Mouse (Mus musculus): ENCODE results near the gene Ext2.

Gene Ext2

DNA sequence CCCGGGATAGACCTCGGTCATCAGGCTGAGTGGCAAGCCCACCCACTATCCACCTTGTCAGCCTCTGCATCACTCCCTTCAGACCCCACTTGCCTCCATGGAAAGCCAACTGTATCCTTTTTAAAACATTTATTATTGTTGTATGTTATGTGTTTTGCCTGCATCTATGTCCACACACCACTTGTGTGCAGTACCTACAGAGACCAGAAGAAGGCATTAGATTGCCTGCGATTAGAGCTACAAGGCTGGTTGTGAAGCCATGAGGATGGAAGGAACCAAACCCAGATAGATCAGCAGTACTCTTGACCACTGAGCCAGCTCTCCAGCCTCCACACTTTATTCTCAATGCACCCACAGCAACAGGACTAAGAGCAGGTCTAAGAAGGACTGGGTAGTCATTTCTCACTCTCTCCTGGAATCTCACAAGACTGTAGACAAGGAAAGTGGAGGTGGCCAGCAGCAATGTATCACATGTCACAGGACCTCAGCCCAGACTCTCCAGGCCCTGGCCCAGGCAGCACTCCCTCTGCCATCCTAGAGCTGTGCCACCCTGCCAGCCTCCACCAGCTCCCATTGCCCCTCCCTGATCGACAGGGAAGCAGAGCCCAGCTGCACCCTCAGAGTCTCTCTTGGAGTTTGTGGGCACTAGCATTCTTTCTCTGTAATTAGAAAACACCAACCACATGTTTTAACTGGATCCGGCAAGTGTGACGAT is 15.7 kb downstream of the Ext2 start:
- no peak for DNase-seq (ENCODE audit: low read depth, low spot score)

DNA sequence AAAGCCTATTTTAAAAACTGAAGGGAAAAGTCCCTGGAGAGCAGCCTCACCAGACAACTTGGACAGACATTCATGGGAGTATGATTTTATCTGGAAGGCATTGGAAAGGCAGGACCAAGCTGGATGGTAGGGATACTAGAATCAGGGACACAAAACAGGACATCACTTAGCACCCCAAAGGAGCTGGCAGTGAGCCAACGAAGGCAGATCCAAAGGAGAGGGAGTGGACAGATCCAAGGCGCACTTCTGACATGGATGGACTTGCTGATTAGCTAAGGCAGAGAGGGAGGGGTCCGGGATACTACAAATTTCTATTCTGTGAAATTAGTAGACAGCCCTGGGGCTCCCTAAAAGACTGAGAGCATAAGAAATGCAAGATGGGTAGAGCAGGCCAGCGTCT is 16.8 kb downstream of the Ext2 start:
- DNase-seq (ENCODE audit: low read depth, low spot score), result no peak

DNA sequence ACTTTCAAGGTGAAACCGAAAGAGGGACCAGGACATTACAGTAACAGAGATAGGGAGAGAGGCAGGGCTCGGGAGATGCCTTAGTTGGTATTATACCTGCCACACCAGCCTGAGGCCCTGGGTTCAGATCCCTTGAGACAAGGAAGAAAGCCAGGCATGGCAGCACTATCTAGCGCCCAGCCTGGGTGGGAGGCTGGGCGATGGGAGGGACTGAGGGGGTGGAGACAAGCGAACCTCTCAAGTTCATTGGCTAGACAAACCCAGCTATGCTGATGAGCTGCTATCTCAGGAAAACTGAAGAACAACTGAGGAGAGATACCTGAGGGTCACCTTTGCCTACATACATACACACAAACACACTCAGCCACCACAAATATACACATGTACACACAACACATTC is 17.3 kb downstream of the Ext2 start:
- no peak for DNase-seq (ENCODE audit: low read depth, low spot score)

DNA sequence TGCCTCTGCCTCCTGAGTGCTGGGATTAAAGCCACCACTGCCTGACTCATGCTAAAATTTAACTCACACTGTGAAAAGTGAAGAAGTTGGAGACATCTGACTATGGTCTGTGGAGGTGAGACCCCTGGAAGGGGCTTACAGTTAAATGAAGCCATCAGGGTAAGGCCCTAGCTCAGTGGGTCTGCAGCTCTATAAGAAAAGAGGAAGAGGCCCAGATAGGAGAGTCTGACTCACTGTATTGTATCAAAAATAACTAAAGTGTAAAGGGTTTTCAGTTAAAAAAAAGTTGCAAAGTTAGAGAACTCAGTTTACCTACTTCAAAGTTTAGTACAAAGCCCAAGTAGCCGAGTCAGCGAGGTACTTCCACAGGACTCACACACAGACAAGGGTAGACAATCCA is 19.4 kb downstream of the Ext2 start:
- no peak for DNase-seq (ENCODE audit: low read depth, low spot score)

DNA sequence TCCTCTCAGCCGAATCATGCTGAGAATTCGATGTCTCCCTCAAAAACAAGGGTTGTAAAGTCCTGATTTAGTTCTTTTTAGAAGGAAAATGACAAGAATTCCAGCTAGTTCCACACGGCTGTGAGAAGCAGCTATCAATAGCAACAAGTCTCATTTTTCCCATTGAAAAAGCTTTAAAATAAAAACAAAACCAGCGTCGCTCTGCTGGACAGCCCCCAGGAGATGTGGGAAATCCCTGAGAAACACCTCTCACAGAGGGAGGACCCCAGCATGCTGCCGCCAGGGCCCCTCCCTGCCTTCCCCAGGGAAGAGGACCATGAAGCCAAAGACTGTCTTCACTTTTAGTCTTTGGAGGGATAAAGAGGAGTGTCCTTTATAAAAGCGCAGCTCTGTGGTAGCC is 21.3 kb downstream of the Ext2 start:
- no peak for DNase-seq (ENCODE audit: low read depth, low spot score)

DNA sequence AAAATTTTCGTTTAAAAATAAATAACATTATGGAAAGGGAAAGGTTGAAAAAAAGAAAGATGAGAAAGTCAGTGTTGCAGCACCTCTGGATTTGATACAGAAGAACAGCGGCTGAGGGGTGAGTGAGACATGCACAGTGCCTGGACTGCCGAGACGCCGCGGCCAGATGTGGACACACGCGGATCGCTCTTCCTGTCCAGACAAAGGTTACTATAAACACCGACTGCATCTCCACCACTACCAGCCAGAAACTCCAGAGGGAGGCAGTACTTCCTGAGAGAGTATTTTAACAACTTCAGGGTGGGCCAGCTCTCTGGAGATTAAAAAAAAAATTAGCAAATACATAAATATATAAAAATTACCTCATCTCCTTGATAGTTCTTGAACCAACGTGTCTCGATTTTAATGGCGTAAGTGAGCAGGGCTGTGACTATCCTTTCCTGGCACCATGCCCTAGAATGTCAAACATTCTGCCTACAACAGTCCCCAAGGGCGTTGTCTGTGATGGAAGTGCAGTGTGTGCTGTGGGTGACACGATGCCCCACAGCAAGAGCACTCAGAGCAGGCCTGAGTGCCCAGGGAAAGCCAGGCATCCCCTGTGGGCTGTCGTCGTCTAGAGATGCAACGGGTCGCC is 25.1 kb downstream of the Ext2 start:
- no peak for DNase-seq (ENCODE audit: low read depth, low spot score)

DNA sequence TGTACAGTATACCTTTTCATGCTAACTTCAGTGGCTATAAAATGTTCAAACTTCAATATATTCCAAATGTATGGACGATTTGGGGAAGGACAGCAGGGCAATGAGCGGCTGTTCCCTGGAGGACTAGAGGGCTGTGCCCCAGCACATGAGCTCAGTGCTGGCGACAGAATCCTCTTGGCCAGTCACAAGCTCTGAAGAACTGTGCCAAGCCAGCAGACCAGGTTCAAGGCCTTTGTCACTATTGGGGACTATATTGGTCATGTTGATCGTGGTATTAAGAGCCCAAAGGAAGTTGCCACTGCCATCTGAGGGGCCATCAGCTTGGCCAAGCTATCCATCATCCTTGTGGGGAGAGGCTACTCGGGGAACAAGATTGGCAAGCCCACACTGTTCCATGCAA is 28.0 kb downstream of the Ext2 start:
- no peak for DNase-seq (ENCODE audit: low read depth, low spot score)

DNA sequence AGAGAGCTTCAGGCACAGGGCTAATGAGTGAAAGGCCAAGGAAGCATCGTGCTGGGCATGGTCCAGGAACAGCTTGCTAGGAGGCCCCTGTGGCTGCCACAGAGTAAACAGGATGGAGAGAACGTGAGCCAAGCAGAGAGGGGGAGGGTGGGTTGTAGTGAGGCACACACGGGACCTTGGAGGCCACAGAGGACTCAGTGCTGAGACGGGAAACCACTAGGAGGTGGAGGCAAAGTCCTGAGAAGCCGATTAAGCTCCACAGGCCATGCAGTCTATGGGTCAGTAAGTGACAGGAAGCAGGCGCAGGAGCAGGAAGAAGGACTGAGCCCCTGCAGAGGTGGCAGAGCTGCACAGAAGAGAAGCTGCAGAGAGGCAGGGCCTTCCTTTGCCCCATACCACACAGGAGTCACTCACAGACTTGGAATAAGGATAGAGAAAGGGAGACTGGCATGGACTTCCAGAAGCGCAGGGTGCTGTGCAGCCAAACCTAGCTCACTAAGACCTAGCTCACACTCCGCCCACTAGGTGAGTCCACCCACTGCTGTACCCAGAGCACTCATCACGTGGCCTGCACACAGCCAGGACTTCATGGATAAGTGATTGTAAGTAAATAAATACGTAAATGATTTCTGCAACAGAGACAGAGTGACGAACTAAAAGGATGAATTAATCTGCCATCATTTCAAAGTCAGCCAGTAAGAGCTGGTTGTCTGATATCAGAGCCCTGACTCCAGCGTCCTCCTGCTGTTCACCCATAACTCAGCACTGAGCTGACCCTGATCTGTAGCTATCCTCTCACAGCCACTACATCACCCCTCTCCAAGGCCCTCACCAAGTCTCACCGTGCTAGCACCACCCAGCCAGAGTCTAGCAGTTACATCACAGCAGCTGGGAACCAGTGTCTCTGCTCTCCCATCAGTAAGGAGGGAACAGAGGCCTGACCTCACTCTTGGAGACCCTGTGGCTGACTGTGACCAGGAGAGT is 30.6 kb downstream of the Ext2 start:
- no peak for DNase-seq (ENCODE audit: low read depth, low spot score)

DNA sequence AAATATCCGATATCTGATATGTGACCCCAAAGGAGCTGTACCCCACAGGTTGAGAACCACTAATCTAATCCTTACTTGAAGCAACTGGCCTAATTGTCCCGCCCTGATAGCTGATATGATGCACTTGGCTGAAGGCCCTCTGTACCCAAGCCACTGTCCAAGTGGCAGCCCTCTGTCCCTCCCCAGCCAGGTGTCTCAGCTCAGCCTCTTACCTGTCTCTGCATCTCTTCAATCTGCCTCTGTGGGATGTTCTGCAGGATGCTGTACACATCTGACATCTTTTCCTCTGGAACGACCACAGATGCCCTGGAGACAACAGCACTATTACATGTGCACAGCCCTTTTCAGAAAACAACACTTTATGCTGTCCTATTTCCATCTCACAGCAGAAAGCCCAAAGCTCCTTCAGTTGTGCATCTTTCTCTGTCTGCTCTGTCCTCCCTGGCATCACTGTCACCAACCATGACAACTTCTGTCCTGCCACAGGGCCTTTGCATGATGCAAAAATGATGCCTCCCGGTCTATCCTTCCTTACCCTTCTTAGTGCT is 31.5 kb downstream of the Ext2 start:
- DNase-seq (ENCODE audit: low read depth, low spot score), result no peak

DNA sequence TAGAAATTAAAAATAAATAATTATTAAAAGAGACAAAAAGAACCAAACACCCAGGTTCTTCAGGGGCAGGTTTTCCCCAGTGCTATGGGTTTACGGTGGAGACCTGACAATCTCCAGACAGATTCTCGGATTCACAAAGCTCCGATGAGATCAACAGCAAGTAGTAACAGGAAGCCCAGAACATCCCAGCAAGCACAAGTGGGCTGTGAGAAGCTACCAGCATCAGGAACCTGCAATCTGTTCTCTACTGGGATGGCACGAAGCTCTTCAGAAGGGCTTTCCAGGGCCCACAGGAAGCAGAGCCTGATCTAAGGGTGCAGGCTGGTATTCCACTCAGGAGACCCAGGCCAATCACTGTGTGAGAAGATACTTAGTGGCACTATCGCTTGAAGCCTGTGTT is 33.8 kb downstream of the Ext2 start:
- DNase-seq (ENCODE audit: low read depth, low spot score), result no peak

DNA sequence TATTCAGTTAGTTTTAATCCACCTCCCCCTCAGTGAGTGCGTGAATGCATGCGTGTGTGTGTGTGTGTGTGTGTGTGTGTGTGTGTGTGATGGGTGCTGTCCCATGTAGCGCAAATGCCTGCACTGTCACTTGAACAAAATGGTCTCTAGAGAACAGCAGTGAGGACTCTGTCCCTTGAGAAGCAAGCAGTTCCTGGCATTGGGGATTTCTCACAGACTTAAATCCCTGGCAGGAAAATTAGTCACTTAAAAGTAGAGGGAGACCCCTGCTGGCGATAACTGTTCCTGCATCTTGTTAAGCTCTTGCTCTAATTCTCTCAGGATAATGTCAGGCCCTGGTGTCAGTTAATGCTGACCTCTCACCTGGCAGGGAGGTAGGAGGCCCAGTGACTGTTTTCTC is 36.2 kb downstream of the Ext2 start:
- DNase-seq (ENCODE audit: low read depth, low spot score), result peak; percentile 74

DNA sequence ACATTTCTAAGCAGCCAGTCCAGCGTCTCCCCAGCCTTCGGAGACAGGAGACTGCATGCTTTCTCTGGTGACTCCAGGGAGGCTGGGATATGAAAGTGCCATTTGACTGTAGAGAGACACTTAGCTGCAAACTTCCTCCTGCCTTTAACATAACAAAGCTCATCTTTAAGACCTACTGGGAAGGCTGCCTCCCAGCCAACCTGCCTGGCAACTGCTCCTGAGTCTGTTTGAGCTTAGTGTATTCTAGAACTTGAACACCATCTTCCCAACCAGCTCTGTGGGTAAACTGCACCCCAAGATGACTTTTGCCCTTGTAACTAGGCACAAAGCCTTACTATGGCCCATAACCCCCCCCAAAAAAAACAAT is 37.0 kb downstream of the Ext2 start:
- DNase-seq (ENCODE audit: low read depth, low spot score), result no peak

DNA sequence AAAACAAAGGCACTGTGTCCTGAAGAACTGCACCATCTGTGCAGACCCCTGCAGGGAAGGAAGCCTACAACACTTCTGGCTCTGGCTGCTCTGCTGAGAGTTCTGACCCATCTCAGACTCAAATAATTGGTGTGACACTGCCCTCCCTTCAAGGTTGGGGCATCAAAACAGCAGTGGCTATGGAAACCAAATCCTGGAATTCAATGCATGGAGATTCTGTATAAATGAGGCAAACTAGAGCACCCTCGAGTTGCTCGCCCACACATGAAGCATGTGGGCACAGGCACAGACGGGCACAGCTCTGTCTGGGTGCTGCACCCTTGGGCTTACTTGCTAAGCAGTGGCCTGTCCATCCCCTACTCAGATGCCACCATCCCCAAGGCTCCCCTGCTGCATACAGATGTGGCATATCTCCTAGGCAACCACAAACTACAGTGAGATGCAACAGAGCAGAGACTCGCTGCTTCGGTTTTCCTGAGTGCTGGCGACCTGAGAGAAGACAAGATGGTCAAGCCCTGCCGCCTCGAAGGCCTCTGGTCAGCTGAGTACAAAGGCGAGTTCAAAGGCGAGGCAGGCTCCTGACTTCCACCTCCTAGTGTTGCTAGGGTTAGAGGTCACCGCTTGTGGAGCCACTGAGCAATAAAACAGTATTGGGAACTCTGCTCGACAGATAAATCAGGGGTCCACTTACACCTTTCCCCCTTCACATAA is 37.5 kb downstream of the Ext2 start:
- no peak for DNase-seq (ENCODE audit: low read depth, low spot score)

DNA sequence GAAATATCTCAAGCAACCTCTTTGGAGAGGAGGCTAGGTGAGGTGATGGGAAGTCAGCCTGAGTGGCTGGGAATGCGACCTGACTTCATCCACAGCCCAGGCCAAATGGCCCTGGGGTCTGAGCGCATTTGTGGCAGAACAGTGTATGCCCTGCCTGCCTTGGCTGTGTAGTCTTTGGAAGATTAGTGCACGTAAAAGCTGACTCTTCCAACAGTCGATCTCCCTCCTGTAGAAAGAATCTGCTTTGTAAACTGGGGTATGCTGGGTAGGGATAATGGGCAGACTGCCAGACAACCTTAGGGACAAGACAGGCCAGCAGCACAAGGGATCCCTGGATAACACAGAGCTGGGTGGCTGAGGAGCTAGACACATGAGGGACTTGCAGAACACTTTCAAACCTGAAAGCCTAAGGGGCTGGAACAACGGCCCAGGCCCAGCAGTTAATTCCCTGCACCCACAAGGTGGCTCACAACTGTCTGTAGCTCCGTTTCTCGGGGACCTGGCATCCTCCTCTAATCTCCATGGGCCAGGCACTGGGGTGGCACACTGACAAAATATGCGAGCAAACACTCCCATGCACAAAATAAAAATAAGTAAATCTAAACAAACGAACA is 38.3 kb downstream of the Ext2 start:
- DNase-seq (ENCODE audit: low read depth, low spot score), result no peak

DNA sequence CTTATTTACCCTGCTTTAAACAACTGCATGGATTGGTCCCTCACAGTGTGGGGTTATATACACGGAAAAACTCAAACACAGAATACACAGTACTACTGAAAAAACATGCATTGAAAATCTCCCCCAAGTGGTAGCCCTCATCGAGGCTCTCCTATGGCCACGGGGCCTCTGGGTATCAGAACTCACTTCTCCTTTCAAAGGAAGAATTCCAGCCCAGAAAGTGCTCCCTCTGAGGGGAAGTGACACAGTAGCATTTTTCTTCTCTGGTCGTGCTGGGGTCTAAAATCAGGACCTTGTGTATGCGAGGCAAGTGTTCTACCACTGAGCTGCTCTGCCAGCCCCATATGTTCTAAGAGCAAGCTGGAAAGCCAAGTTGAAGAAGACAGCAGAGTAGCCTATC is 39.7 kb downstream of the Ext2 start:
- no peak for DNase-seq (ENCODE audit: low read depth, low spot score)

DNA sequence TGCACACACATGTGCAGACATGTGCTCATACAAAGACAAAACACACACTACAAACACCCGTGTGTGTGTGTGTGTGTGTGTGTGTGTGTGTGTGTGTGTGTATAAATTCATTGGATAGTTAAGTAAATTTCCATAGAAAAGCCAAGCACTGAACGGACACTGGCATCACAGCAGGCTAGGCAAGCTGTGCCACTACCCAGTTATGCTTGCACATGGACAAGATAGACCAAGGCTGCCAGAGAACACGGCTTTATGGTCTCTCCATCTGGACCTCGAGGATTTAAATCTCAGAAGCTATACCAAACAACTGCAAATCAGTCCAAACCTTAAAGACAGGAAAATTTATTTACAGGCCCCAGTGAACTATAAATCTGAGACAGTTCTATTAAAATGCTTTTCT is 40.2 kb downstream of the Ext2 start:
- no peak for DNase-seq (ENCODE audit: low read depth, low spot score)

DNA sequence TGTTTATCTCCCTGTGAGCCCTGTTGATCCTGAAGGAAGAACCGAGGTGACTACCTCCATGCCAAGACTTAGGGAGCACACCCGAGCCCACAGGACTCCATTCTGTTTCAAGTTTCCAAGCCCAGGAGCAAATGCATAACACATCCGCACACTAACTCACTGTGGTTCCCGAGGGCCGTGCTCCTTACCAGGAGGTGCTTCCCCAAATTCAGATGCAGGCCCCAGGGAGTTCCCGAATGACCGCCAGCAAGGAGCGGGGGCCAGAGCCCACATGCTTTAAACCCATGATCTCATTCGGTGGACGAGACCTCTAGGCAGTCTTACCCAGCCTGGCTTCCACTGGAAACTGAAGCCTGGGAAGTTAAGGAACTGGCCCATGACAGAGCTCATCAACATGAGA is 41.8 kb downstream of the Ext2 start:
- DNase-seq (ENCODE audit: low read depth, low spot score), result no peak

DNA sequence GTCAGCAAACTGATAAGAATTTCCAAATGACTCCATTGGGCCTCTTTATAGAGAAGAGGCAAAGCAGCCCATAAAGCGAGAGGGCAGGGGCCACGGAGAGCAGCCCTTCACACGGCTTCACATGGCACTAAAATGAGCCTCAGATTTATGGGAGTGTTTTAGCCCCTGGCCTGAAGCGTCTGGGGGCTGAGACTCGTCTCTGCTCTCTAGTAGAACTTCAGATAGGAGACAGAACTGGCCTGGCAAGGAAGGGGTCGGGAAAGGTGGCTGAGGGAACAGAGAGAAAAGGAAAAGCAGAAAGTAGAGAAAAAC is 42.5 kb downstream of the Ext2 start:
- peak; percentile 50 for DNase-seq (ENCODE audit: low read depth, low spot score)

DNA sequence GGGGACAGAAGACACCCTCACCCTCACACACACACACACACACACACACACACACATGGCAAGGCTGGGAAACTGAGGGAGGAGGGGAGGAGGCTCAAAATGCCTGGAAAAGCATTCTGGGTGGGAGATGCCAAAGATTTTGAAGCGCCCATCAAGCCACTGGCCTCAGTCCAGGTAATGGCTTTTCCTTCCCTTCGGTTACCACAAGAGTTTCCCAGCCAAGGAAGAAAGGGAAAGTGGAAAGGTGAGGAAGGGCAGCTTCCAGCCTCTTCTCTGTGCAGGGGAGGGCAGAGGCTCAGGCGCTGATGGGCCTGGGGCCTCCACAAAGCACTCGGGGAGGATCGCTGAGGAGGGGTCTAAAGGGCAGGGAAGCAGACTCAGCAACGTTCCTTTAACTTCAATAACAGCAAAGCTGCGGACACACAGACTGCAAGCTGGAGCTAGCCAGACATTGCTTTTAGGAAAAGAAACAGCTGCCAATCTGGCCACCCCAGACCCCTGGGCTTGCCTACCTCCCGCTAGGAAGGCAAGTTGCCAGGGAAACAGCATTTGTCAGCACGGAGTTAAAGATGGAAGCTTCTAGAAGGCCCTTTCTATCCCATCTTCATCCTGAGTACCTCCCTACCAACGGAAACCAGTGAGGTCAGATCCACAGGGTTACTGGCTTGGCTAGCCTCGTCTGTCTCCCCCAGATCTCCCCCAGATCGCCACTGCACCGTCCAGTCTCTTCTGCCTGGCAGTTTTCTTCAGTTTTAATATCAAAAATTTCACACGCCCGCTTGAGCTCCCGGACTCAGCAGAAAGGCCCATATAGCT is 43.1 kb downstream of the Ext2 start:
- no peak for DNase-seq (ENCODE audit: low read depth, low spot score)

DNA sequence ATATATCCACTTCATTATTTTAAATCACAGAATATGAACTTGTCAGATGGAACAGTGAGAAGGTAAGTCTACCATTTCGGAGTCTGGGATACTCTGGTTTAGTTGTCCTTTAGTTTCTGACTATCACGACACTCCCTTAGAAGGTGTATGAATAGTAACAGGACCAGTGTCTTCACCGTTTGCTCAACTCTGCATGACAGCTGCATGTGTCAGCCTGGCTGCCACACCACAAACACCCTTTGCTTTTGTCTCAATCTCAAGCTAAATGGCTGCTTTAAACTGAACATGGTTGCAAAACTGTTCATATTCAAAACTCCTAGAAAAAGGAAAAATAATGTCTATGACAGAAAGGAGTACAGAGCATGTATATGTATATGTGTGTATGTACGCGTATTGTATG is 43.8 kb downstream of the Ext2 start:
- no peak for DNase-seq (ENCODE audit: low read depth, low spot score)

DNA sequence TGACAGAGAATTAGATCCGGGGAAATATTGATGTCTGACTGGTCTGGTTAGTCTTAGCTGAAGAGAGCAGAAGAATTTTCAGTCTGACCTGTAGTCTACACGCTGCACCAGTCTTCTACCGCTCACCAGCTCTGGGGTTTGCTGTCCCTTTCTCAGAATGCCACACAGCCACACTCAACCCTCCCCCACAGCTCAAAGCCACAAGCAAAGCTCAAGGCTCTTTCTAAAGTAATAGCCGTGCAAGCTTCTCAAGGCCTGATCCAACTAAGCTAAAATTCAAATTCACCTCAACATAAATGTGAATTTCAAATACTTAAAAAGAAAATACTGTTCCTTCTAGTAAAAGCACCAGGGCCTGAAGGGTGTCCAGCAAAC is 45.3 kb downstream of the Ext2 start:
- no peak for DNase-seq (ENCODE audit: low read depth, low spot score)

All from embryo, embryonic 11.5 days (tissue).